Mouse (Mus musculus) stomach, embryonic 15.5 days (tissue): ENCODE data around the gene Neu2. TPM values are rescaled to one million over a fixed set of nuclear protein-coding genes. Genes with fewer than 3 reads are reported as not detected.

ENCODE experiments used
- ATAC-seq: fragments of 200-750 bp; cut with Nextera tagmentation; 2 replicates; pipeline ENCODE4 v1.8.0; 2017; ENCODE audit warnings: low read depth, moderate number of reproducible peaks, moderate TSS enrichment; ENCODE audit not compliant: insufficient read depth, low FRiP score
- H3K27ac ChIP-seq: fragments of 300-500 bp; sonication (generic); 2 replicates; pipeline ENCODE4 v1.5.1; 2015; ENCODE audit warnings: mild to moderate bottlenecking, inconsistent platforms
- H3K27me3 ChIP-seq: fragments of 300-500 bp; sonication (generic); replicated peaks from 2 replicates; pipeline ENCODE4 v1.6.1; 2015; ENCODE audit warnings: inconsistent platforms
- H3K36me3 ChIP-seq: fragments of 300-500 bp; sonication (generic); 2 replicates; pipeline ENCODE4 v1.6.1; 2015; ENCODE audit warnings: inconsistent platforms
- H3K4me1 ChIP-seq: fragments of 300-500 bp; sonication (generic); 2 replicates; pipeline ENCODE4 v1.6.1; 2015; ENCODE audit warnings: inconsistent platforms
- H3K4me2 ChIP-seq: fragments of 300-500 bp; sonication (generic); 2 replicates; pipeline ENCODE4 v1.6.1; 2015; ENCODE audit warnings: mild to moderate bottlenecking, inconsistent platforms
- H3K4me3 ChIP-seq: fragments of 300-500 bp; sonication (generic); replicated peaks from 2 replicates; pipeline ENCODE4 v1.5.1; 2015; ENCODE audit warnings: inconsistent platforms
- H3K9ac ChIP-seq: fragments of 300-500 bp; sonication (generic); 2 replicates; pipeline ENCODE4 v1.6.1; 2015; ENCODE audit warnings: inconsistent platforms
- H3K9me3 ChIP-seq: fragments of 300-500 bp; sonication (generic); 2 replicates; pipeline ENCODE4 v1.6.1; 2016; ENCODE audit warnings: inconsistent platforms
- WGBS: fragments of 180-500 bp; shearing (Covaris S2); methylation state at CpG from one replicate; pipeline ENCODE4 v1.1.7; 2015; 5-methylcytosine and 5-hydroxymethylcytosine counted together
- polyA plus RNA-seq: library from polyadenylated mRNA; unstranded; fragments of >200 nt; fragmentation: Nextera tagmentation; extraction: Ambion mirVana; gene quantifications from 2 replicates; pipeline ENCODE4 v1.2.1, GENCODE M21; 2015

The Neu2 gene
- polyA plus RNA-seq, 1 experiment from 2014 or later = 2.7 TPM

- no peaks in the 10 kb centered on the region for H3K9me3 ChIP-seq
- H3K4me3 ChIP-seq = no peak overlapping the region
- H3K27me3 ChIP-seq = no peaks in the 10 kb centered on the region
- no peak overlapping the region for H3K4me2 ChIP-seq
- no peak for ATAC-seq
- WGBS = 60% methylated on average over 3 of the region's 3 CpGs
- H3K27ac ChIP-seq = no peak overlapping the region
- no peak overlapping the region for H3K9ac ChIP-seq
- H3K36me3 ChIP-seq = no peaks in the 10 kb centered on the region
- no peaks in the 10 kb centered on the region for H3K4me1 ChIP-seq
Observed at GRCm38 (mm10) chr1:87594261-87594660, 84.6 kb downstream of the Neu2 start.

- no peaks in the 10 kb centered on the region for H3K4me1 ChIP-seq
- H3K27me3 ChIP-seq = no peaks in the 10 kb centered on the region
- ATAC-seq = no peak
- no peaks in the 10 kb centered on the region for H3K36me3 ChIP-seq
- 92% methylated on average over 10 of the region's 10 CpGs for WGBS
- no peak overlapping the region for H3K4me2 ChIP-seq
- H3K27ac ChIP-seq = no peak overlapping the region
- no peak overlapping the region for H3K9ac ChIP-seq
- H3K4me3 ChIP-seq = no peak overlapping the region
- no peaks in the 10 kb centered on the region for H3K9me3 ChIP-seq
Observed at GRCm38 (mm10) chr1:87594671-87595070, 85.0 kb downstream of the Neu2 start.

GRCm38 (mm10) chr1:87600533-87600932 lies 90.8 kb downstream of the Neu2 start:
- Histone ChIP-seq H3K27ac (no peak overlapping the region), H3K4me1 (no peaks in the 10 kb centered on the region), H3K4me2 (no peak overlapping the region), H3K36me3 (no peaks in the 10 kb centered on the region), H3K9ac (no peak overlapping the region), H3K4me3 (no peak overlapping the region), H3K9me3 (no peaks in the 10 kb centered on the region), H3K27me3 (no peaks in the 10 kb centered on the region)
- ATAC-seq = no peak
- 74% methylated on average over 7 of the region's 7 CpGs for WGBS

GRCm38 (mm10) chr1:87601801-87602200 lies 92.1 kb downstream of the Neu2 start:
- Histone ChIP-seq H3K9ac (no peak overlapping the region), H3K4me3 (no peak overlapping the region), H3K27me3 (no peaks in the 10 kb centered on the region), H3K36me3 (no peaks in the 10 kb centered on the region), H3K9me3 (no peaks in the 10 kb centered on the region), H3K4me1 (no peaks in the 10 kb centered on the region), H3K4me2 (no peak overlapping the region), H3K27ac (no peak overlapping the region)
- ATAC-seq = no peak
- 77% methylated on average over 2 of the region's 2 CpGs for WGBS

DNA sequence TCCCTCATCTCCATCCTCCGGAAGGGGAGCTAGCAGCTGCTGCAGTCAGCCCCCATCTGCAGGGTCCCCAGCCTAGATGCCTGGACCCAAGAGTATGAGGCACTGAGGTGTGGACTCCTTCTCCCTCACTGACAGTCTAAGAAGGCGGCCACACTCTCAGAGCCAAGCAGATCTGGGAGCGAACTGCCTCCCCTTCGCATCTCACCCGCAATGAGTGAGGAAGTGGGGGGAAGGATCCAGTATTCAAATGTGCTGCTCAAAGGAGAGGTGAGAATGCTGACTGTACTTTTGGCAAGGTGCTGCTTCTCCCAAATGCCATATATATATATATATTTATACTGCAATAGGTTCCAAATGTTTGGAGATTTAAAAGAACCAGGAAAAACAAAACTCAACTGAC lies 93.7 kb downstream of the Neu2 start:
- no peak overlapping the region for H3K4me3 ChIP-seq
- no peak overlapping the region for H3K27ac ChIP-seq
- H3K9ac ChIP-seq = no peak overlapping the region
- H3K27me3 ChIP-seq = no peaks in the 10 kb centered on the region
- no peak overlapping the region for H3K4me2 ChIP-seq
- H3K4me1 ChIP-seq = no peaks in the 10 kb centered on the region
- no peak for ATAC-seq
- H3K36me3 ChIP-seq = no peaks in the 10 kb centered on the region
- no peaks in the 10 kb centered on the region for H3K9me3 ChIP-seq
- 79% methylated on average over 5 of the region's 5 CpGs for WGBS

DNA sequence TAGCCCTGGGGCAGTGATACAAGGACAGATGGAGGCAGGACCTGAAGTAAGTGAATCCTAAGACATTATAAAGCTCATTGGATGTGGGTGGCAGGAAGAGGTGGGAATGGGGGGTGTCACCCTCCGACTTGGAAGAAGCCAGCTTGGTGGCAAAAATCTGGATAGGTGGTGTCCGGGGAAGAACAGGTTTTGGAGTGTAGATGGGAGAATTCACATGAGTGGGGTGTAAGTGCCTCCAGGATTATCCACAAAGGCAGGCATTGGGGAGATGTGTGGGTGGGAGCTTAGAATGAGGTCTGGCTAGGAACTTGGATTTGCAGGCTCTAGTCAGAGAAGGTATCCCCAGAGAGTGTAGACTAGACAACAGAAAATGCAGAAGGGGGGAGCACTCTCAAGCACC lies 95.6 kb downstream of the Neu2 start:
- Histone ChIP-seq H3K4me2 (no peak overlapping the region), H3K27ac (no peak overlapping the region), H3K27me3 (no peaks in the 10 kb centered on the region), H3K4me3 (no peak overlapping the region), H3K36me3 (no peaks in the 10 kb centered on the region), H3K9me3 (no peaks in the 10 kb centered on the region), H3K4me1 (no peaks in the 10 kb centered on the region), H3K9ac (no peak overlapping the region)
- 82% methylated on average over 2 of the region's 2 CpGs for WGBS
- no peak for ATAC-seq

GRCm38 (mm10) chr1:87607385-87608091 lies 97.8 kb downstream of the Neu2 start:
- H3K27ac ChIP-seq = no peak overlapping the region
- H3K36me3 ChIP-seq = no peaks in the 10 kb centered on the region
- no peak overlapping the region for H3K4me2 ChIP-seq
- no peaks in the 10 kb centered on the region for H3K27me3 ChIP-seq
- ATAC-seq = no peak
- H3K4me1 ChIP-seq = no peaks in the 10 kb centered on the region
- WGBS = 70% methylated on average over 21 of the region's 21 CpGs
- no peak overlapping the region for H3K9ac ChIP-seq
- H3K4me3 ChIP-seq = no peak overlapping the region
- H3K9me3 ChIP-seq = no peaks in the 10 kb centered on the region

- Histone ChIP-seq H3K4me1 (no peaks in the 10 kb centered on the region), H3K36me3 (no peaks in the 10 kb centered on the region), H3K4me2 (no peak overlapping the region), H3K9ac (no peak overlapping the region), H3K4me3 (no peak overlapping the region), H3K27ac (no peak overlapping the region), H3K27me3 (no peaks in the 10 kb centered on the region), H3K9me3 (no peaks in the 10 kb centered on the region)
- no peak for ATAC-seq
- 36% methylated on average over 7 of the region's 7 CpGs for WGBS
Observed at GRCm38 (mm10) chr1:87608416-87609046, 98.8 kb downstream of the Neu2 start.

DNA sequence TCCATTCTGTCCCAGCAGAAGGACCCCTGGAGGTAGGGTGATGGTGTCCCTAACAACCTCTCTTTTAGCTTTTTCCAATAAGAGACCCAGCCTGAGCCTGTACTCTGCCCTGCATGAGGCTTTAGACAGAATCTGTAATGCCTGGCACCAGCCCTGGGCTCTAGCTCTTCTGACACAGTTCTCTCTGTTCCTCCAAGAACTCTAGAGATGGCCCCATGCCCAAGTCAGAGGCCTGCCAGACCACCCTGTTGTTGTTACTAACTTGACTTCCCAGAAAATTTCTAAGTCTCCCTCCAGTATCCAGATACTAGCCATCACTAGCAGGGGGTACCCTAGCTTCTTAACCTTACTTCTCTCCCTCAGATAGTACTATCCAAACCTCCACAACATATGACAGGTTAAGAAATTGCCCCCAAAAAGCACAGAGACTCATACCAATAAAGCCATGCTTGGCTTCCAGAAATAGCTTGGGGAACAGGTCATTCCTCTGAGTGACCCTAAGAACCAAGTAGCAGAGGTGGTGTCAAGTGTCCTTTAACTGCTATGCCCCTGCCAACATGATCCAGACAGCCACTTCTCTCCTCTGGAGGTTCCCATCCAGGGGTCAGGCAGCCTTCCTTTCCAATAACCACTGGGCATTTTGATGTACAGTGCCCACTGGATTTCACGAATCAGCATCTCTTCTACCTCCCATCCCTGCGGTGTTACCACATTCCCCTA lies 105.0 kb downstream of the Neu2 start:
- no peak overlapping the region for H3K4me2 ChIP-seq
- H3K4me1 ChIP-seq = no peaks in the 10 kb centered on the region
- 77% methylated on average over 2 of the region's 2 CpGs for WGBS
- H3K36me3 ChIP-seq = no peaks in the 10 kb centered on the region
- no peaks in the 10 kb centered on the region for H3K27me3 ChIP-seq
- no peak overlapping the region for H3K4me3 ChIP-seq
- H3K27ac ChIP-seq = no peak overlapping the region
- ATAC-seq = no peak
- H3K9me3 ChIP-seq = no peaks in the 10 kb centered on the region
- no peak overlapping the region for H3K9ac ChIP-seq

GRCm38 (mm10) chr1:87620211-87620668 lies 110.6 kb downstream of the Neu2 start, which contains the start of gene Inpp5d:
Gene Inpp5d (plus strand): TSS chr1:87620312.
- Histone ChIP-seq H3K36me3 (no peaks in the 10 kb centered on the region), H3K9ac (no peak within 1 kb of the TSS)

GRCm38 (mm10) chr1:87620693-87621092 lies 111.0 kb downstream of the Neu2 start:
- Histone ChIP-seq H3K4me3 (peak overlapping the region; percentile 25), H3K27me3 (no peaks in the 10 kb centered on the region), H3K9me3 (no peaks in the 10 kb centered on the region), H3K36me3 (no peaks in the 10 kb centered on the region), H3K4me2 (peak overlapping the region; percentile 2), H3K4me1 (no peaks in the 10 kb centered on the region), H3K9ac (no peak overlapping the region), H3K27ac (0 out of 2 replicates have a peak overlapping the region, but pooled peaks have one; percentile 6)
- 79% methylated on average over 6 of the region's 6 CpGs for WGBS
- no peak for ATAC-seq

More at GRCm38 (mm10) chr1:87620211-87620668, 110.6 kb downstream of the Neu2 start, which contains the start of gene Inpp5d:
- no peaks in the 10 kb centered on the region for H3K9me3 ChIP-seq
- H3K4me1 ChIP-seq = no peaks in the 10 kb centered on the region
- H3K27me3 ChIP-seq = no peaks in the 10 kb centered on the region
- no peak for ATAC-seq
- H3K4me2 ChIP-seq = peak within 1 kb of the TSS; percentile 2
- H3K27ac ChIP-seq = 0 out of 2 replicates have a peak within 1 kb of the TSS, but pooled peaks have one; percentile 28
- peak within 1 kb of the TSS; percentile 25 for H3K4me3 ChIP-seq
- 73% methylated on average over 12 of the region's 12 CpGs for WGBS
